Mouse (Mus musculus): Measurements from ENCODE around the gene Tmem200b.

GRCm38 (mm10) chr4:131939459-131939858 lies 17.9 kb downstream of the Tmem200b start:
- TF ChIP-seq CTCF (IDR thresholded peaks at IDR 0.05; ENCODE audit: borderline replicate concordance, insufficient read depth, low read depth, low read length): no peak
- TF ChIP-seq POLR2A (IDR thresholded peaks at IDR 0.05; ENCODE audit: borderline replicate concordance, insufficient read depth, low read length): no peak

All from cerebellum, adult 2 months (tissue).